Comparison of ENCODE assay signal across 8 mouse cellular contexts in the genomic region with DNA sequence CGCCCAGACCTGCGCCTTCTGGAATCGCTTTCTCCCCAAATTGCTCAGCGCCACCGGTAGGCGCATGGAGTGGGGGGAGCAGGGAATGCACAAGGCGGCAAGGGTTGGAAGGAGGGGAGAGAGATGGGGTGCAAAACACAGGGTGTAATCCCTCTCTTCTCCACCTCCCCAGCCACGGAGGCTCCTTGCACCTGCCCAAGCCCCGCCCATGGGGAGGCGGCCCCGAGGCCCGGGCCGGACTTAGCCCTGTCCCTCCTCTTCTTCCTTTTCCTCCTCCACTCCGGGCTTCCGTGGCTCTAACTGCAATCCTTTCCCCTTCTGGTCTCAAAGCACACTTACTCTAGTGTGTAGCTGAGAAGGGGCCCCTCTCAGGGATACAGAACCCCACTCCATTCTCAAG. TPM values are rescaled to one million over a fixed set of nuclear protein-coding genes. Genes with fewer than 3 reads are reported as not detected.
DNase-seq lines count a peak whose midpoint lies in the region; ATAC-seq and TF ChIP-seq lines count a peak whose summit lies in the region.

No protein-coding gene starts in this region.

- peak overlapping the region; percentile 100 for H3K4me2 ChIP-seq in forebrain, postnatal 0 days (ENCODE audit: low read depth)

- H3K27ac ChIP-seq in forebrain, postnatal 0 days (ENCODE audit: low read depth, low read length) = peak overlapping the region; percentile 88
- peak overlapping the region; percentile 94 for H3K27ac ChIP-seq in hindbrain, embryonic 10.5 days

- peak; percentile 82 for DNase-seq in MN1 (ENCODE audit: low spot score)
- DNase-seq in cerebellum, adult 18-20 months = peak; percentile 88 to 91
- DNase-seq in forebrain, postnatal 0 days = peak; percentile 71
- peak; percentile 68 for DNase-seq in hindbrain, embryonic 10.5 days (ENCODE audit: low spot score)
- peak; percentile 69 to 73 for DNase-seq in layer of hippocampus, postnatal 36 days
- DNase-seq in lung, postnatal 25 days (ENCODE audit: low spot score) = peak; percentile 84
- peak; percentile 84 for DNase-seq in right cerebral cortex, adult 18-20 months
- peak; percentile 75 for DNase-seq in urinary bladder, adult 2 months (ENCODE audit: low spot score)

- H3K4me1 ChIP-seq in forebrain, postnatal 0 days (ENCODE audit: insufficient read depth) = 0 out of 2 replicates have a peak, but pooled peaks cover 4% of the 10 kb centered on the region
- H3K4me1 ChIP-seq in hindbrain, embryonic 10.5 days (replicated peaks) = peaks cover 62% of the 10 kb centered on the region

- peaks cover 35% of the 10 kb centered on the region for H3K36me3 ChIP-seq in forebrain, postnatal 0 days (ENCODE audit: insufficient read depth)
- peaks cover 38% of the 10 kb centered on the region for H3K36me3 ChIP-seq in hindbrain, embryonic 10.5 days

- no peaks in the 10 kb centered on the region for H3K9me3 ChIP-seq in forebrain, postnatal 0 days (ENCODE audit: low read length)
- no peaks in the 10 kb centered on the region for H3K9me3 ChIP-seq in hindbrain, embryonic 10.5 days

- peak; percentile 4; the same call in 1 of the 2 replicates for ATAC-seq in forebrain, postnatal 0 days

- peak overlapping the region; percentile 58 for H3K4me3 ChIP-seq in forebrain, postnatal 0 days (ENCODE audit: low read depth, low read length)
- H3K4me3 ChIP-seq in hindbrain, embryonic 10.5 days = peak overlapping the region; percentile 73

- under 1% methylated on average over 14 of the region's 15 CpGs for WGBS in forebrain, postnatal 0 days
- WGBS in hindbrain, embryonic 10.5 days = under 1% methylated on average over 15 of the region's 15 CpGs

- H3K27me3 ChIP-seq in forebrain, postnatal 0 days (ENCODE audit: insufficient read depth, low read length) = 0 out of 2 replicates have a peak, but pooled peaks cover 3% of the 10 kb centered on the region
- peaks cover 50% of the 10 kb centered on the region for H3K27me3 ChIP-seq in hindbrain, embryonic 10.5 days (ENCODE audit: insufficient read depth, poor library complexity, severe bottlenecking)

- peak; percentile 54 for TF ChIP-seq CTCF in forebrain, postnatal 0 days (IDR thresholded peaks at IDR 0.05; ENCODE audit: low read depth)

- H3K9ac ChIP-seq in forebrain, postnatal 0 days = peak overlapping the region; percentile 72

RNA-seq across cellular contexts. Expression of gene Ufsp1, which starts 1.1 kb away (rescaled TPM):
- total RNA-seq in forebrain, postnatal 0 days (2014; rRNA removed) = 15.2 and 16.2 TPM in 2 replicates
- 15.8 and 23.4 TPM in 2 replicates for polyA plus RNA-seq in forebrain, postnatal 0 days (2015; fragmentation: Nextera tagmentation; extraction: Ambion mirVana)
- 10.6 and 12.2 TPM in 2 replicates for polyA plus RNA-seq in hindbrain, embryonic 10.5 days (2016; fragmentation: Nextera tagmentation; extraction: Ambion mirVana)
- total RNA-seq in layer of hippocampus, postnatal 36 days (2021) = 10 to 100 TPM in 1 of 2 experiments, 1 to 10 TPM in 1; 8.6 to 12.2 TPM
- 8.2 and 9.0 TPM in 2 replicates for polyA plus RNA-seq in urinary bladder, adult 2 months (2012; rRNA removed)

RNA-seq across cellular contexts. Expression of gene Ache, which starts 6.0 kb away (rescaled TPM):
- 48.4 and 73.2 TPM in 2 replicates for total RNA-seq in forebrain, postnatal 0 days (2014; rRNA removed)
- 44.3 and 69.1 TPM in 2 replicates for polyA plus RNA-seq in forebrain, postnatal 0 days (2015; fragmentation: Nextera tagmentation; extraction: Ambion mirVana)
- 5.9 and 7.1 TPM in 2 replicates for polyA plus RNA-seq in hindbrain, embryonic 10.5 days (2016; fragmentation: Nextera tagmentation; extraction: Ambion mirVana)
- 10 to 100 TPM; 57.1 to 62.7 TPM for total RNA-seq in layer of hippocampus, postnatal 36 days (2021)
- 0.87 and 1.1 TPM in 2 replicates for polyA plus RNA-seq in urinary bladder, adult 2 months (2012; rRNA removed)

RNA-seq across cellular contexts. Expression of gene Srrt, which starts 14.2 kb away (rescaled TPM):
- 136 and 153 TPM in 2 replicates for total RNA-seq in forebrain, postnatal 0 days (2014; rRNA removed)
- 52.3 and 55.6 TPM in 2 replicates for polyA plus RNA-seq in forebrain, postnatal 0 days (2015; fragmentation: Nextera tagmentation; extraction: Ambion mirVana)
- 175 and 186 TPM in 2 replicates for polyA plus RNA-seq in hindbrain, embryonic 10.5 days (2016; fragmentation: Nextera tagmentation; extraction: Ambion mirVana)
- total RNA-seq in layer of hippocampus, postnatal 36 days (2021) = 100 to 1,000 TPM; 209 to 228 TPM
- polyA plus RNA-seq in urinary bladder, adult 2 months (2012; rRNA removed) = 163 and 168 TPM in 2 replicates

RNA-seq across cellular contexts. Expression of gene Trip6, which starts 20.9 kb away (rescaled TPM):
- total RNA-seq in forebrain, postnatal 0 days (2014; rRNA removed) = 10.8 and 11.4 TPM in 2 replicates
- polyA plus RNA-seq in forebrain, postnatal 0 days (2015; fragmentation: Nextera tagmentation; extraction: Ambion mirVana) = 9.9 and 11.6 TPM in 2 replicates
- polyA plus RNA-seq in hindbrain, embryonic 10.5 days (2016; fragmentation: Nextera tagmentation; extraction: Ambion mirVana) = 53.9 and 57.2 TPM in 2 replicates
- 1 to 10 TPM; 5.8 to 6.9 TPM for total RNA-seq in layer of hippocampus, postnatal 36 days (2021)
- 54.5 and 62.8 TPM in 2 replicates for polyA plus RNA-seq in urinary bladder, adult 2 months (2012; rRNA removed)

RNA-seq across cellular contexts. Expression of gene Slc12a9, which starts 40.1 kb away (rescaled TPM):
- 19.3 and 21.8 TPM in 2 replicates for total RNA-seq in forebrain, postnatal 0 days (2014; rRNA removed)
- polyA plus RNA-seq in forebrain, postnatal 0 days (2015; fragmentation: Nextera tagmentation; extraction: Ambion mirVana) = 12.5 and 18.4 TPM in 2 replicates
- polyA plus RNA-seq in hindbrain, embryonic 10.5 days (2016; fragmentation: Nextera tagmentation; extraction: Ambion mirVana) = 14.2 and 17.2 TPM in 2 replicates
- 10 to 100 TPM; 27.4 to 28.3 TPM for total RNA-seq in layer of hippocampus, postnatal 36 days (2021)
- polyA plus RNA-seq in urinary bladder, adult 2 months (2012; rRNA removed) = 16.6 and 17.1 TPM in 2 replicates

Comparison
In these comparisons a context has a peak if more than half of its experiments do, and no peak if none do; other contexts are left out.
1. Peak in every context shown above with its lines: DNase-seq, ATAC-seq, H3K4me3 ChIP-seq and H3K27ac ChIP-seq.